Mouse (Mus musculus) C2C12 (cell line): ENCODE data around the gene Mansc1. TPM values are rescaled to one million over a fixed set of nuclear protein-coding genes. Genes with fewer than 3 reads are reported as not detected.
"Not testable (repeated sequence)": the region's sequence is repeated elsewhere in the genome, so short reads cannot be mapped to it uniquely, and the experiment has no call there.

ENCODE experiments used
- H3K27me3 ChIP-seq: one replicate; pipeline ENCODE4 v1.6.1; 2011; ENCODE audit not compliant: control insufficient read depth, insufficient read depth, insufficient read length
- H3K36me3 ChIP-seq: one replicate; pipeline ENCODE4 v1.6.1; 2011; ENCODE audit not compliant: control insufficient read depth, insufficient read depth
- H3K4me3 ChIP-seq: one replicate; pipeline ENCODE4 v1.5.1; 2011; ENCODE audit warnings: mild to moderate bottlenecking, control low read depth; ENCODE audit not compliant: poor library complexity, insufficient read depth, severe bottlenecking
- H3K79me2 ChIP-seq: one replicate; pipeline ENCODE4 v1.6.1; 2011; ENCODE audit not compliant: control insufficient read depth, insufficient read depth
- H3K79me3 ChIP-seq: one replicate; pipeline ENCODE4 v1.6.1; 2011; ENCODE audit warnings: low read depth, control low read depth
- H3ac ChIP-seq: one replicate; pipeline ENCODE3; 2011; ENCODE audit warnings: low read depth; ENCODE audit not compliant: control insufficient read depth, insufficient read length
- CEBPB ChIP-seq: IDR thresholded peaks from one replicate; pipeline ENCODE4 v1.6.1; 2011; ENCODE audit warnings: low read depth, mild to moderate bottlenecking, control low read depth, moderate library complexity
- CTCF ChIP-seq: IDR thresholded peaks from one replicate; pipeline ENCODE4 v1.5.1; 2011; ENCODE audit not compliant: control insufficient read depth, insufficient read depth, insufficient read length
- FOSL1 ChIP-seq: IDR thresholded peaks from one replicate; pipeline ENCODE4 v1.8.0; 2011; ENCODE audit warnings: mild to moderate bottlenecking, low read length; ENCODE audit not compliant: poor library complexity, insufficient read depth, severe bottlenecking
- MAX ChIP-seq: IDR thresholded peaks from one replicate; pipeline ENCODE4 v1.6.1; 2011; ENCODE audit warnings: mild to moderate bottlenecking, control low read depth
- MYOD1 ChIP-seq: IDR thresholded peaks from one replicate; pipeline ENCODE4 v1.6.1; 2011; ENCODE audit warnings: low read depth; ENCODE audit not compliant: control insufficient read depth, insufficient read length
- MYOG ChIP-seq: IDR thresholded peaks from one replicate; pipeline ENCODE4 v1.6.1; 2011; ENCODE audit not compliant: control insufficient read depth, insufficient read length; ENCODE audit errors: extremely low read depth
- USF1 ChIP-seq: IDR thresholded peaks from one replicate; pipeline ENCODE4 v1.6.1; 2011; ENCODE audit warnings: low read depth, mild to moderate bottlenecking, control low read depth, moderate library complexity
- long read RNA-seq, 2 experiments: library from polyadenylated mRNA; unstranded; transcript quantifications; one replicate each; pipeline ENCODE4 v2.0.0; 2019 to 2020
- polyA plus RNA-seq: library from polyadenylated mRNA; unstranded; fragments of >200 nt; fragmentation: generic; extraction: Trizol; gene quantifications from one replicate; pipeline ENCODE4 v1.2.1, GENCODE M21; 2012; ENCODE audit warnings: missing spikeins

The Mansc1 gene
- not detected for polyA plus RNA-seq
- long read RNA-seq, experiment 1 = 0 reads
- long read RNA-seq, experiment 2 = 0 reads

DNA sequence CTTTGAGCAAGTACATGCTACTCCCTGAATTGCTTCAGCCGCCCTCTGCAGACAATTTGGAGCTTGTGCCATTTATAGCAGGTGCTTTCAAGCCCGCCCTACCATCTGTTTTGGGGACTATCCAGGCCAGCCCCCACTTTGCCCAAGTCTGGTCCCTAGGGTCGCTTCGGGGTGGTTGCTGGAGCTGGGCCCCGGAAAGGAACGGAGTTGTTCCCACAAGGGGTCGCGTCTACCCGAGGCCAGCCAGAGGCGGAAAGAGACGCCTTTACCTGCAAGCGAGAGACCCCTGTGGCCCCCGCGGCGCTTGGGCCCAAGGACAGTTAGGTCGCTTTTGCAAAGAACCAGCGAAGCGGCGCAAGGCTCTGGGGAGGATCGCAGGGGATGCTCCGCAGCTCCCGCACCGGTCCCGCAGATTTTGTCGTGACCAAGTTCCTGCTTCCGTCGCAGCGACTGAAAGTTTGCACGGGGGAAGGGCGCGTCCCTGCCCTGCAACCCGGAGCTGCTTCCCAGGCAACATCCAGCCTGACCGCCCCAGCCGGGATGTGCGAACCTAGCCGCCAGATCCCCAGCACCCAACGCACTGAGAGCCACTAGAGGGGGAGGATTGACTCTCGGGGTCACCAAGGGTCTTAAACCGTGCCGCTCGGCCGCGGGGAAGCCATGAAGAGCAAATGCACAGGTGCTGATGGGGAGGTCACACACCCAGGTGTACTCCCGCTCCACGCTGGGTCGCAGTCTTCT lies at the start of gene Mansc1:
Gene Mansc1 (minus strand): TSS at position 542 of the 741 bp plus-strand sequence.
- TF ChIP-seq MAX (no peak), MYOG (no peak), CEBPB (no peak), MYOD1 (no peak), USF1 (no peak), CTCF (no peak), FOSL1 (no peak)
- H3K4me3 ChIP-seq = no peak within 1 kb of the TSS
- H3ac ChIP-seq = no peak within 1 kb of the TSS
- H3K79me3 ChIP-seq = no peaks in the 10 kb centered on the region
- peaks cover 6% of the 10 kb centered on the region for H3K27me3 ChIP-seq
- no peaks in the 10 kb centered on the region for H3K36me3 ChIP-seq
- no peaks in the 10 kb centered on the region for H3K79me2 ChIP-seq

DNA sequence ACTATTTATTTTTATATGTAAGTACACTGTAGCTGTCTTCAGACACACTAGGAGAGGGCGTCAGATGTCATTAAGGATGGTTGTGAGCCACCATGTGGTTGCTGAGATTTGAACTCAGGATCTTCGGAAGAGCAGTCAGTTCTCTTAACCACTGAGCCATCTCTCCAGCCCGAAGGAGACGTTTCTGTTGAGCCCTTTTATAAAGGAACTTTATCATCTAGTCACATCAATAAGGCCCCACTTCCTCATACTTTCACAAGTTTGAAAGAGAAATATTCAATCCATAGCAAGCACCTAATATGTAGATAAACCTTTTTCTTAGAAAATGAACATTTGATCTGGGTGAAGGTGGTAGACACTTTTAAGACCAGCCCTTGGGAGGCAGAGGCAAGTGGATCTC lies 47.0 kb upstream of the Mansc1 start:
- H3K79me2 ChIP-seq, H3K79me3 ChIP-seq, H3K27me3 ChIP-seq, H3K4me3 ChIP-seq, H3ac ChIP-seq, H3K36me3 ChIP-seq: not testable (repeated sequence)

DNA sequence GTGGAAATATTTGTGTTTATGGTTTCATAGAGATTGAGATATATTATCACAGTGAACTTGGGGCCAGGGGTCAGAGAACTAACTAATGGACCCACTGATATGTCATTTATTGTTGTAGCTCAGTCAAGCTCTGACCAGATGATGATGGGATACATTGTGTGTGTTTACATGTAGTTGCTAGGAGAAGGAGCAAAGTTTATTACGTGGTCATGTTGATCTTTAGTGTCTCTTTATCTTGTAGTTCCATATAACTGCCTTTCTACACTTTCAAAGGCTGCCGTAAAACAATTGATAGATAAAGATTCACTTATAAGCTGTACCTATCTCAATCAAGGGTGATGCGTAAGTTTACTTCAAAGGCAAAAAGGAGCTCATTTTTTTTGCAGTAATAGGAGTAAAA lies 45.7 kb upstream of the Mansc1 start:
- H3K27me3 ChIP-seq = no peaks in the 10 kb centered on the region

DNA sequence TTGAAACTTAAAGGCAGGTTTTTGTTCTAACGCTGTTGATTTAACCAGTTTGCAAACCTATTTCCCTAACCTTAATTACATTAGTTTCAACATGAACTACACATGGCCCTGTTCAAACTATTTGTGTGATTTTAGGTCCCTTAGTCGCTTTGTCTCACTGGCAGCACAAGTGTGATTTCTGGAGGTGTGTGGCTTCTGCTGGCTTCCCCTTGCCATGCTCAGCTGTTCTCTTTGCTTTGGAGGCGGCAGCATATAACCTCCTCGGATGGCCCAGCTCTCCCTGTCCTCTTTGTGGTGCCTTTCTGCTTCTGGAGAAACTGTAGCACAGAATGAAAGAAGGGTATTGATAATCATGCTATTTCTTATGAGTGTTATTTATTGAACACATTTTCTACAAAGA lies 45.2 kb upstream of the Mansc1 start:
- H3K27me3 ChIP-seq = no peaks in the 10 kb centered on the region
- H3K79me3 ChIP-seq = no peaks in the 10 kb centered on the region
- H3ac ChIP-seq = no peak overlapping the region
- no peaks in the 10 kb centered on the region for H3K79me2 ChIP-seq
- no peaks in the 10 kb centered on the region for H3K36me3 ChIP-seq
- no peak overlapping the region for H3K4me3 ChIP-seq
- no peak for TF ChIP-seq MAX
- TF ChIP-seq MYOG = no peak
- no peak for TF ChIP-seq MYOD1
- TF ChIP-seq CTCF = no peak
- no peak for TF ChIP-seq USF1
- TF ChIP-seq FOSL1 = no peak
- no peak for TF ChIP-seq CEBPB

More for the DNA sequence above, 45.7 kb upstream of the Mansc1 start:
- Histone ChIP-seq H3K36me3 (no peaks in the 10 kb centered on the region), H3K79me3 (no peaks in the 10 kb centered on the region), H3K4me3 (no peak overlapping the region), H3ac (no peak overlapping the region), H3K79me2 (no peaks in the 10 kb centered on the region)
- TF ChIP-seq FOSL1 = no peak
- no peak for TF ChIP-seq CEBPB
- TF ChIP-seq USF1 = no peak
- TF ChIP-seq MAX = no peak
- no peak for TF ChIP-seq MYOG
- TF ChIP-seq MYOD1 = no peak
- no peak for TF ChIP-seq CTCF

DNA sequence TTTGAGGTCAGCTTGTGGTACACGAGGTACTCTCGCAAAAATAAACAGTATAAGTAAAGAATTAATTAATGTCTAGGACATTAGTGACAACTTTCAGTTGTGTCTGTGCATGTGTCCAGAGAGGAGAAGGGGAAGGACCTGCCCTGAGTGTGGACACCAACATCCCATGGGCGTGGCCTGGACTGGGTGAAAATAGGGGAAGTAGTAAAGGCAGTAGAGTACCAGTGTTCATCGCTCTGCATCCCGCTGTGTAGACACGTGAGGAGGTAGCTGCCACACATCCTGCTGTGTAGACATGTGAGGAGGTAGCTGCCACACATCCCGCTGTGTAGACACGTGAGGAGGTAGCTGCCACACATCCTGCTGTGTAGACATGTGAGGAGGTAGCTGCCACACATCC lies 41.4 kb upstream of the Mansc1 start:
- H3K27me3 ChIP-seq, H3ac ChIP-seq, H3K79me3 ChIP-seq, H3K4me3 ChIP-seq, H3K36me3 ChIP-seq, H3K79me2 ChIP-seq: not testable (repeated sequence)

DNA sequence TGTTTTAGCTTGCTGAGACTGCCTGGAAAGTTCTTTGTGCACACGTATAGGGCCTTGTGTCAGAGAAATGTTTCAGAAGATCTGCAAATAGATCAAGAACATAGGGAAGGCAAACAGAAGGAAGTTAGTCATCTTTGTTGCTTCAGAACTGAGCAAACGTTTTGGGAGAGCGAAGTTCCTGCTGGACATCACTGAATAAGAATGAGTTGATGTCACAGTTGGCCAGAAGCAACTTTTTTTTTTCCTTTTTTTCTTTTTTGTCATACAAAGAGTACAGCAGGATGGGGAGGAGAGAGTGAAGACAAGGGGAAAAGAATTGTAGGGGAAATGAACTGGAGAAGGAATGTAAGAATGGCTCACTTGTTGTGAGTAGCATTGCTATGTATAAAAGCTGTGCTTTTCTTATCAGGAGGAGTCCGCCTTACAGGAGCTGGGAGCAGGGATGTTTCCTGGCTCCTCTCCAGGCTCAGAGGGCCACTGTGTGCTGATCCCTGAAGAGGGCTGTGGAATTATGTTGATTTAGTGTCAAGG lies 38.7 kb upstream of the Mansc1 start:
- Histone ChIP-seq H3ac (no peak overlapping the region), H3K4me3 (no peak overlapping the region), H3K27me3 (no peaks in the 10 kb centered on the region), H3K36me3 (no peaks in the 10 kb centered on the region), H3K79me2 (no peaks in the 10 kb centered on the region), H3K79me3 (no peaks in the 10 kb centered on the region)
- no peak for TF ChIP-seq USF1
- TF ChIP-seq CTCF = no peak
- TF ChIP-seq CEBPB = peak; percentile 19
